Mouse (Mus musculus): ENCODE measurements around the gene Tstd2. TPM values are rescaled to one million over a fixed set of nuclear protein-coding genes. Genes with fewer than 3 reads are reported as not detected.

Tstd2 gene
- total RNA-seq, 2 experiments from 2014 or later: 29.4 to 29.5 TPM

GRCm38 (mm10) chr4:46119514-46120094 lies 18.9 kb downstream of the Tstd2 start:
- peak in 1 of 2 experiments; percentile 39 for DNase-seq

GRCm38 (mm10) chr4:46117536-46117935 lies 21.0 kb downstream of the Tstd2 start:
- no peak for DNase-seq

GRCm38 (mm10) chr4:46116544-46117175 lies 21.8 kb downstream of the Tstd2 start:
- DNase-seq: no peak

GRCm38 (mm10) chr4:46115308-46115707 lies 23.2 kb downstream of the Tstd2 start:
- DNase-seq: no peak

- no peak for DNase-seq
Observed at GRCm38 (mm10) chr4:46111361-46111760, 27.1 kb downstream of the Tstd2 start.

GRCm38 (mm10) chr4:46110084-46110483 lies 28.4 kb downstream of the Tstd2 start:
- DNase-seq: no peak

- DNase-seq: no peak
Observed at GRCm38 (mm10) chr4:46102078-46102769, 36.3 kb downstream of the Tstd2 start.

- DNase-seq: no peak
Observed at GRCm38 (mm10) chr4:46101211-46101711, 37.2 kb downstream of the Tstd2 start.

GRCm38 (mm10) chr4:46100539-46100938 lies 38.0 kb downstream of the Tstd2 start:
- DNase-seq: no peak

GRCm38 (mm10) chr4:46099132-46099531 lies 39.4 kb downstream of the Tstd2 start:
- DNase-seq: no peak

GRCm38 (mm10) chr4:46097591-46097990 lies 40.9 kb downstream of the Tstd2 start:
- DNase-seq: no peak

- DNase-seq: no peak
Observed at GRCm38 (mm10) chr4:46096546-46096945, 41.9 kb downstream of the Tstd2 start.

- no peak for DNase-seq
Observed at GRCm38 (mm10) chr4:46095826-46096159, 42.7 kb downstream of the Tstd2 start.

- no peak for DNase-seq
Observed at GRCm38 (mm10) chr4:46094916-46095825, 43.3 kb downstream of the Tstd2 start.

GRCm38 (mm10) chr4:46092429-46093076 lies 45.9 kb downstream of the Tstd2 start:
- peak; percentile 73 to 78 for DNase-seq

GRCm38 (mm10) chr4:46089524-46090125 lies 48.9 kb downstream of the Tstd2 start:
- DNase-seq: no peak

GRCm38 (mm10) chr4:46087852-46088251 lies 50.6 kb downstream of the Tstd2 start:
- DNase-seq: peak; percentile 89 to 91

GRCm38 (mm10) chr4:46087427-46087771 lies 51.1 kb downstream of the Tstd2 start:
- DNase-seq: no peak

GRCm38 (mm10) chr4:46086718-46087426 lies 51.6 kb downstream of the Tstd2 start:
- DNase-seq: peak; percentile 31 to 56

- peak in 1 of 2 experiments; percentile 25 for DNase-seq
Observed at GRCm38 (mm10) chr4:46085223-46085811, 53.2 kb downstream of the Tstd2 start.

Measured in adrenal gland, postnatal 36 days (tissue).